Mouse (Mus musculus) small intestine, adult 2 months (tissue): Measurements from ENCODE around the gene Hmgcs1.

ENCODE experiments used
- CTCF ChIP-seq: fragments of 200-500 bp; IDR thresholded peaks from 2 replicates; pipeline ENCODE4 v1.5.1; 2012; ENCODE audit warnings: low read depth, mild to moderate bottlenecking, control low read depth, inconsistent platforms, low read length, moderate library complexity, mixed read lengths; ENCODE audit not compliant: insufficient replicate concordance, insufficient read length; ENCODE audit errors: extremely low read depth
- POLR2A ChIP-seq: fragments of 200-500 bp; IDR thresholded peaks from 2 replicates; pipeline ENCODE4 v1.6.1; 2012; ENCODE audit warnings: low read depth, mild to moderate bottlenecking, control low read depth, inconsistent platforms, low read length, moderate library complexity

GRCm38 (mm10) chr13:119695676-119696075, 5.5 kb downstream of the Hmgcs1 start:
- TF ChIP-seq CTCF (no peak), POLR2A (no peak)
